Mouse (Mus musculus): ENCODE measurements around the gene Gm13941.

The Gm13941 gene

GRCm38 (mm10) chr2:111105882-111106281 is at the start of gene Gm13941:
TSS of gene Gm13941 (minus strand) at chr2:111105982.
- DNase-seq (ENCODE audit: low spot score): no peak

GRCm38 (mm10) chr2:111152836-111153235 is 47.1 kb upstream of the Gm13941 start, which contains the start of gene Gm15130:
TSS of gene Gm15130 (minus strand) at chr2:111152936.
- no peak for DNase-seq (ENCODE audit: low spot score)

- no peak for DNase-seq (ENCODE audit: low spot score)
Observed at GRCm38 (mm10) chr2:111135739-111136138, 30.0 kb upstream of the Gm13941 start.

GRCm38 (mm10) chr2:111058586-111059261 is 47.1 kb downstream of the Gm13941 start:
- DNase-seq (ENCODE audit: low spot score): no peak
